Mouse (Mus musculus): ENCODE data around the gene Adgrb2. TPM values are rescaled to one million over a fixed set of nuclear protein-coding genes. Genes with fewer than 3 reads are reported as not detected.
A peak's percentile ranks its signal among the peaks of the same experiment; 100 is the strongest.

Gene Adgrb2
- polyA plus RNA-seq, 1 experiment from 2014 or later: 2.5 TPM

- no peak for ATAC-seq (replicated peaks; ENCODE audit: insufficient number of reproducible peaks, low FRiP score, low TSS enrichment)
- H3K4me3 ChIP-seq (ENCODE audit: low read depth, low read length): peak overlapping the region; percentile 33
- H3K9ac ChIP-seq (ENCODE audit: low read depth, low read length): peak overlapping the region; percentile 54; the same call in 1 of the 2 replicates
- WGBS (ENCODE audit: insufficient replicate concordance): 3% methylated on average over 25 of the region's 25 CpGs
- H3K36me3 ChIP-seq (ENCODE audit: control insufficient read depth, insufficient read depth, low read length): no peaks in the 10 kb centered on the region
- H3K4me2 ChIP-seq: peak overlapping the region; percentile 67
- peaks cover 14% of the 10 kb centered on the region for H3K4me1 ChIP-seq (ENCODE audit: control insufficient read depth, insufficient read depth, low read length)
- peaks cover 68% of the 10 kb centered on the region for H3K27me3 ChIP-seq (ENCODE audit: control insufficient read depth, insufficient read depth, low read length)
- no peak overlapping the region for H3K27ac ChIP-seq (ENCODE audit: low read depth, low read length)
- no peaks in the 10 kb centered on the region for H3K9me3 ChIP-seq (replicated peaks; ENCODE audit: control insufficient read depth, low read length)
These were observed 21.9 kb downstream of the Adgrb2 start for GRCm38 (mm10) chr4:130006533-130006932.

GRCm38 (mm10) chr4:130009043-130009442, 24.4 kb downstream of the Adgrb2 start:
- Histone ChIP-seq H3K9ac (ENCODE audit: low read depth, low read length) (no peak overlapping the region), H3K4me1 (ENCODE audit: control insufficient read depth, insufficient read depth, low read length) (peaks cover 6% of the 10 kb centered on the region; the same call in 1 of the 2 replicates), H3K4me3 (ENCODE audit: low read depth, low read length) (no peak overlapping the region), H3K9me3 (replicated peaks; ENCODE audit: control insufficient read depth, low read length) (no peaks in the 10 kb centered on the region), H3K4me2 (no peak overlapping the region), H3K36me3 (ENCODE audit: control insufficient read depth, insufficient read depth, low read length) (no peaks in the 10 kb centered on the region), H3K27me3 (ENCODE audit: control insufficient read depth, insufficient read depth, low read length) (peaks cover 69% of the 10 kb centered on the region), H3K27ac (ENCODE audit: low read depth, low read length) (no peak overlapping the region)
- ATAC-seq (replicated peaks; ENCODE audit: insufficient number of reproducible peaks, low FRiP score, low TSS enrichment): no peak
- WGBS (ENCODE audit: insufficient replicate concordance): 59% methylated on average over 14 of the region's 14 CpGs

- 79% methylated on average over 4 of the region's 4 CpGs for WGBS (ENCODE audit: insufficient replicate concordance)
- Histone ChIP-seq H3K27ac (ENCODE audit: low read depth, low read length) (no peak overlapping the region), H3K27me3 (ENCODE audit: control insufficient read depth, insufficient read depth, low read length) (peaks cover 65% of the 10 kb centered on the region), H3K4me2 (no peak overlapping the region), H3K9me3 (replicated peaks; ENCODE audit: control insufficient read depth, low read length) (no peaks in the 10 kb centered on the region), H3K9ac (ENCODE audit: low read depth, low read length) (no peak overlapping the region), H3K36me3 (ENCODE audit: control insufficient read depth, insufficient read depth, low read length) (no peaks in the 10 kb centered on the region), H3K4me1 (ENCODE audit: control insufficient read depth, insufficient read depth, low read length) (peaks cover 6% of the 10 kb centered on the region; the same call in 1 of the 2 replicates), H3K4me3 (ENCODE audit: low read depth, low read length) (no peak overlapping the region)
- no peak for ATAC-seq (replicated peaks; ENCODE audit: insufficient number of reproducible peaks, low FRiP score, low TSS enrichment)
These were observed 26.1 kb downstream of the Adgrb2 start for GRCm38 (mm10) chr4:130010723-130011122.

- H3K4me2 ChIP-seq: no peak overlapping the region
- no peak overlapping the region for H3K9ac ChIP-seq (ENCODE audit: low read depth, low read length)
- H3K27ac ChIP-seq (ENCODE audit: low read depth, low read length): no peak overlapping the region
- WGBS (ENCODE audit: insufficient replicate concordance): 82% methylated on average over 6 of the region's 6 CpGs
- H3K27me3 ChIP-seq (ENCODE audit: control insufficient read depth, insufficient read depth, low read length): peaks cover 58% of the 10 kb centered on the region
- no peaks in the 10 kb centered on the region for H3K36me3 ChIP-seq (ENCODE audit: control insufficient read depth, insufficient read depth, low read length)
- no peak overlapping the region for H3K4me3 ChIP-seq (ENCODE audit: low read depth, low read length)
- H3K9me3 ChIP-seq (replicated peaks; ENCODE audit: control insufficient read depth, low read length): no peaks in the 10 kb centered on the region
- H3K4me1 ChIP-seq (ENCODE audit: control insufficient read depth, insufficient read depth, low read length): no peaks in the 10 kb centered on the region
- no peak for ATAC-seq (replicated peaks; ENCODE audit: insufficient number of reproducible peaks, low FRiP score, low TSS enrichment)
These were observed 27.6 kb downstream of the Adgrb2 start for GRCm38 (mm10) chr4:130012234-130012633.

- WGBS (ENCODE audit: insufficient replicate concordance): 71% methylated on average over 10 of the region's 10 CpGs
- Histone ChIP-seq H3K9ac (ENCODE audit: low read depth, low read length) (no peak overlapping the region), H3K27me3 (ENCODE audit: control insufficient read depth, insufficient read depth, low read length) (peaks cover 52% of the 10 kb centered on the region)
These were observed 28.4 kb downstream of the Adgrb2 start for GRCm38 (mm10) chr4:130013111-130013510.

GRCm38 (mm10) chr4:130016010-130016409, 31.3 kb downstream of the Adgrb2 start:
- no peak overlapping the region for H3K4me2 ChIP-seq
- ATAC-seq (replicated peaks; ENCODE audit: insufficient number of reproducible peaks, low FRiP score, low TSS enrichment): no peak
- no peaks in the 10 kb centered on the region for H3K36me3 ChIP-seq (ENCODE audit: control insufficient read depth, insufficient read depth, low read length)
- H3K4me1 ChIP-seq (ENCODE audit: control insufficient read depth, insufficient read depth, low read length): no peaks in the 10 kb centered on the region
- H3K9ac ChIP-seq (ENCODE audit: low read depth, low read length): no peak overlapping the region
- H3K27ac ChIP-seq (ENCODE audit: low read depth, low read length): no peak overlapping the region
- WGBS (ENCODE audit: insufficient replicate concordance): 54% methylated on average over 4 of the region's 4 CpGs
- H3K4me3 ChIP-seq (ENCODE audit: low read depth, low read length): no peak overlapping the region
- no peaks in the 10 kb centered on the region for H3K9me3 ChIP-seq (replicated peaks; ENCODE audit: control insufficient read depth, low read length)
- peaks cover 40% of the 10 kb centered on the region for H3K27me3 ChIP-seq (ENCODE audit: control insufficient read depth, insufficient read depth, low read length)

More at GRCm38 (mm10) chr4:130013111-130013510, 28.4 kb downstream of the Adgrb2 start:
- Histone ChIP-seq H3K4me3 (ENCODE audit: low read depth, low read length) (no peak overlapping the region), H3K4me1 (ENCODE audit: control insufficient read depth, insufficient read depth, low read length) (no peaks in the 10 kb centered on the region), H3K27ac (ENCODE audit: low read depth, low read length) (no peak overlapping the region), H3K4me2 (no peak overlapping the region), H3K36me3 (ENCODE audit: control insufficient read depth, insufficient read depth, low read length) (no peaks in the 10 kb centered on the region), H3K9me3 (replicated peaks; ENCODE audit: control insufficient read depth, low read length) (no peaks in the 10 kb centered on the region)
- ATAC-seq (replicated peaks; ENCODE audit: insufficient number of reproducible peaks, low FRiP score, low TSS enrichment): no peak

- no peak overlapping the region for H3K4me2 ChIP-seq
- no peaks in the 10 kb centered on the region for H3K36me3 ChIP-seq (ENCODE audit: control insufficient read depth, insufficient read depth, low read length)
- H3K4me3 ChIP-seq (ENCODE audit: low read depth, low read length): no peak overlapping the region
- ATAC-seq (replicated peaks; ENCODE audit: insufficient number of reproducible peaks, low FRiP score, low TSS enrichment): no peak
- H3K27me3 ChIP-seq (ENCODE audit: control insufficient read depth, insufficient read depth, low read length): peaks cover 42% of the 10 kb centered on the region
- H3K4me1 ChIP-seq (ENCODE audit: control insufficient read depth, insufficient read depth, low read length): peaks cover 3% of the 10 kb centered on the region
- H3K9me3 ChIP-seq (replicated peaks; ENCODE audit: control insufficient read depth, low read length): no peaks in the 10 kb centered on the region
- 55% methylated on average over 18 of the region's 18 CpGs for WGBS (ENCODE audit: insufficient replicate concordance)
- no peak overlapping the region for H3K27ac ChIP-seq (ENCODE audit: low read depth, low read length)
- H3K9ac ChIP-seq (ENCODE audit: low read depth, low read length): no peak overlapping the region
These were observed 32.5 kb downstream of the Adgrb2 start for GRCm38 (mm10) chr4:130017036-130017674.

GRCm38 (mm10) chr4:130022952-130023351, 38.3 kb downstream of the Adgrb2 start:
- Histone ChIP-seq H3K27me3 (ENCODE audit: control insufficient read depth, insufficient read depth, low read length) (peaks cover 19% of the 10 kb centered on the region), H3K36me3 (ENCODE audit: control insufficient read depth, insufficient read depth, low read length) (no peaks in the 10 kb centered on the region), H3K9ac (ENCODE audit: low read depth, low read length) (no peak overlapping the region), H3K27ac (ENCODE audit: low read depth, low read length) (no peak overlapping the region), H3K4me2 (no peak overlapping the region), H3K4me1 (ENCODE audit: control insufficient read depth, insufficient read depth, low read length) (peaks cover 5% of the 10 kb centered on the region), H3K4me3 (ENCODE audit: low read depth, low read length) (no peak overlapping the region), H3K9me3 (replicated peaks; ENCODE audit: control insufficient read depth, low read length) (no peaks in the 10 kb centered on the region)
- 82% methylated on average over 8 of the region's 8 CpGs for WGBS (ENCODE audit: insufficient replicate concordance)
- no peak for ATAC-seq (replicated peaks; ENCODE audit: insufficient number of reproducible peaks, low FRiP score, low TSS enrichment)

All from heart, embryonic 11.5 days (tissue).